7 mouse cellular contexts compared by ENCODE assay signal in the genomic region with DNA sequence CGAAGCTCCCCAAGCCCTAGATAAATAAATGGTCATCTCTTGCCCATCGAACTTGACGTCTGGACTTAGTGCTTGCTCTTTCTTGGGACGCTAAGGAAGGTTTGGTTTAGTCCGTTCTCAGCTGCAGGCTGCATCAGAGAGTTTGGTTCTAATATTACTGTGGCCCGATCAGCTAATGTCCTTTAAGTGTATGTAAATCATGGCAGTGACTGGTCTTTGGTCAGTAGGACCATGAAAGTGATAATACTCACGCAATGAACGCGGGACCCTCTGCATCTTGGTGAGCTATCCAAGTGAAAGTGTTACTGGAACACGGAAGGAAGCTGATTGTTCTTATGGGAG. TPM values are rescaled to one million over a fixed set of nuclear protein-coding genes. Genes with fewer than 3 reads are reported as not detected.
DNase-seq lines count a peak whose midpoint lies in the region; ATAC-seq and TF ChIP-seq lines count a peak whose summit lies in the region.

No protein-coding gene starts in this region.

- H3K9me3 ChIP-seq in lung, embryonic 16.5 days (ENCODE audit: control insufficient read depth, low read length) = no peaks in the 10 kb centered on the region
- no peaks in the 10 kb centered on the region for H3K9me3 ChIP-seq in limb, embryonic 11.5 days (ENCODE audit: control insufficient read depth, low read length)

- no peak for DNase-seq in lung, postnatal 10 days
- DNase-seq in limb, embryonic 11.5 days (ENCODE audit: low spot score) = no peak
- no peak for DNase-seq in retina, embryonic 14.5 days (ENCODE audit: low spot score)
- no peak for DNase-seq in spleen, adult 18-20 months

- H3K27me3 ChIP-seq in lung, embryonic 16.5 days (ENCODE audit: control insufficient read depth, insufficient read depth, low read depth, low read length) = no peaks in the 10 kb centered on the region
- H3K27me3 ChIP-seq in limb, embryonic 11.5 days (ENCODE audit: control insufficient read depth, insufficient read depth, low read length) = no peaks in the 10 kb centered on the region
- H3K27me3 ChIP-seq in small intestine, adult 2 months (ENCODE audit: control insufficient read depth, insufficient read depth, low read length) = no peaks in the 10 kb centered on the region

- peak overlapping the region; percentile 79 for H3K27ac ChIP-seq in lung, embryonic 16.5 days (ENCODE audit: low read length)
- peak overlapping the region; percentile 44 for H3K27ac ChIP-seq in limb, embryonic 11.5 days (replicated peaks; ENCODE audit: low read depth, low read length)
- H3K27ac ChIP-seq in small intestine, adult 2 months (ENCODE audit: insufficient read depth, low read depth, low read length) = peak overlapping the region; percentile 74

- peak overlapping the region; percentile 81 for H3K4me2 ChIP-seq in lung, embryonic 16.5 days (ENCODE audit: low read depth, low read length)
- H3K4me2 ChIP-seq in limb, embryonic 11.5 days (ENCODE audit: low read depth, severe bottlenecking) = peak overlapping the region; percentile 79

- ATAC-seq in lung, embryonic 16.5 days (ENCODE audit: low read depth) = no peak
- ATAC-seq in erythroid progenitor cell, adult 5-6 weeks (replicated peaks; ENCODE audit: low FRiP score, poor library complexity, severe bottlenecking) = 0 out of 2 replicates have a peak, but pooled peaks have one; percentile 2
- no peak for ATAC-seq in limb, embryonic 11.5 days (ENCODE audit: insufficient number of reproducible peaks, low FRiP score, low TSS enrichment, low read depth)

- H3K4me3 ChIP-seq in lung, embryonic 16.5 days (ENCODE audit: low read length) = peak overlapping the region; percentile 79
- H3K4me3 ChIP-seq in limb, embryonic 11.5 days (ENCODE audit: low read depth, low read length) = peak overlapping the region; percentile 73
- peak overlapping the region; percentile 95 for H3K4me3 ChIP-seq in small intestine, adult 2 months (ENCODE audit: low read depth, low read length)

- WGBS in lung, embryonic 16.5 days = under 1% methylated on average over 10 of the region's 10 CpGs
- whole genome bisulfite sequencing in limb, embryonic 11.5 days = under 1% methylated on average over 10 of the region's 10 CpGs
- WGBS in small intestine, adult 2 months = under 1% methylated on average over 10 of the region's 10 CpGs

- TF ChIP-seq POLR2A in small intestine, adult 2 months (IDR thresholded peaks at IDR 0.05; ENCODE audit: low read depth, low read length) = no peak

- no peak for TF ChIP-seq CTCF in small intestine, adult 2 months (IDR thresholded peaks at IDR 0.05; ENCODE audit: extremely low read depth, insufficient read length, insufficient replicate concordance, low read depth, low read length)

- peaks cover 16% of the 10 kb centered on the region for H3K4me1 ChIP-seq in lung, embryonic 16.5 days (replicated peaks; ENCODE audit: control insufficient read depth, insufficient read depth, low read length)
- peaks cover 8% of the 10 kb centered on the region for H3K4me1 ChIP-seq in limb, embryonic 11.5 days (ENCODE audit: control insufficient read depth, insufficient read depth, low read length)
- H3K4me1 ChIP-seq in small intestine, adult 2 months (ENCODE audit: control insufficient read depth, insufficient read depth, insufficient read length, low read length) = no peaks in the 10 kb centered on the region

- no peaks in the 10 kb centered on the region for H3K36me3 ChIP-seq in lung, embryonic 16.5 days (ENCODE audit: control insufficient read depth, insufficient read depth, low read length)
- H3K36me3 ChIP-seq in limb, embryonic 11.5 days (ENCODE audit: control insufficient read depth, insufficient read depth, low read length) = no peaks in the 10 kb centered on the region
- H3K36me3 ChIP-seq in small intestine, adult 2 months (ENCODE audit: control insufficient read depth, insufficient read depth, low read length) = peaks cover 4% of the 10 kb centered on the region

- H3K9ac ChIP-seq in lung, embryonic 16.5 days (ENCODE audit: low read length) = peak overlapping the region; percentile 94
- H3K9ac ChIP-seq in limb, embryonic 11.5 days (ENCODE audit: low read length) = peak overlapping the region; percentile 83

RNA-seq across cellular contexts. Expression of gene Psmd12, which starts 0.5 kb away (rescaled TPM):
- 152 and 157 TPM in 2 replicates for polyA plus RNA-seq in lung, embryonic 16.5 days (2015; fragmentation: Nextera tagmentation; extraction: Ambion mirVana)
- total RNA-seq in erythroid progenitor cell, adult 5-6 weeks (2015; ENCODE audit: low replicate concordance) = 34.0 and 44.0 TPM in 2 replicates
- 74.1 and 85.4 TPM in 2 replicates for total RNA-seq in erythroid progenitor cell, adult 5-6 weeks (2017; ENCODE audit: low replicate concordance)
- polyA plus RNA-seq in limb, embryonic 11.5 days (2014; fragmentation: Nextera tagmentation; extraction: Ambion mirVana) = 234 and 244 TPM in 2 replicates
- 2.7 and 3.6 TPM in 2 replicates for polyA plus RNA-seq in small intestine, adult 2 months (2012; rRNA removed)

RNA-seq across cellular contexts. Expression of gene Pitpnc1, which starts 9.3 kb away (rescaled TPM):
- 16.2 and 16.8 TPM in 2 replicates for polyA plus RNA-seq in lung, embryonic 16.5 days (2015; fragmentation: Nextera tagmentation; extraction: Ambion mirVana)
- 27.4 and 35.2 TPM in 2 replicates for total RNA-seq in erythroid progenitor cell, adult 5-6 weeks (2015; ENCODE audit: low replicate concordance)
- 14.7 and 21.9 TPM in 2 replicates for total RNA-seq in erythroid progenitor cell, adult 5-6 weeks (2017; ENCODE audit: low replicate concordance)
- polyA plus RNA-seq in limb, embryonic 11.5 days (2014; fragmentation: Nextera tagmentation; extraction: Ambion mirVana) = 35.3 and 39.9 TPM in 2 replicates
- 0.84 and 1.5 TPM in 2 replicates for polyA plus RNA-seq in small intestine, adult 2 months (2012; rRNA removed)

Comparison
In these comparisons a context has a peak if more than half of its experiments do, and no peak if none do; other contexts are left out.
1. RNA of gene Psmd12, which starts 0.5 kb away (polyA plus RNA-seq): 234 to 244 TPM in limb, embryonic 11.5 days and 152 to 157 TPM in lung, embryonic 16.5 days; 2.7 to 3.6 TPM in small intestine, adult 2 months; every median in the first group is over 10 times any median in the second.
2. Peak in every context shown above with its lines, with median percentiles within 50 percentile points of each other: H3K27ac ChIP-seq and H3K4me3 ChIP-seq.